Mouse (Mus musculus): ENCODE results near the gene Atp6v0e2.
A peak's percentile ranks its signal among the peaks of the same experiment; 100 is the strongest.

Gene Atp6v0e2

GRCm38 (mm10) chr6:48578736-48579135 is 41.3 kb downstream of the Atp6v0e2 start:
- no peak for DNase-seq

- no peak for DNase-seq
Measured at GRCm38 (mm10) chr6:48579215-48579648, 41.8 kb downstream of the Atp6v0e2 start.

DNA sequence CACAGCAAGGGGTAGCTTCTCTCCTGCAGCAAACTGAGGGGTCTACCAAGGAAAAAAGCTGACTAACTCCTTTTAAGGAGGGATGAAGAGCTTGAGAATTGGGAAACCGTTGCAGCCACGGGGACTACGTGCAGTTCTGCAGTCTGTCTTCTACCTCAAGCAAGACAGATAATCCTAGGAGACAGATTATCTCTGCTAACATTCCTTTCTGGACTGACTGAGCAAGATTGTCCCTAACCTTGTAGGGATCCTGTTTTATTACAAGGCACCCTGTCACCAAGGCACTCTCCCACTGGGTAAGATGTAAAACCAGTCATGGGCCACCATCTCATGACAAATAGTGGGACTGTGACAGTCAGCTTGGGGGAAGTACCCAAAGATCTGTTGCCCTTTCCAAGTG is 43.8 kb downstream of the Atp6v0e2 start:
- DNase-seq: no peak

GRCm38 (mm10) chr6:48582037-48582436 is 44.6 kb downstream of the Atp6v0e2 start:
- peak; percentile 71 for DNase-seq

DNA sequence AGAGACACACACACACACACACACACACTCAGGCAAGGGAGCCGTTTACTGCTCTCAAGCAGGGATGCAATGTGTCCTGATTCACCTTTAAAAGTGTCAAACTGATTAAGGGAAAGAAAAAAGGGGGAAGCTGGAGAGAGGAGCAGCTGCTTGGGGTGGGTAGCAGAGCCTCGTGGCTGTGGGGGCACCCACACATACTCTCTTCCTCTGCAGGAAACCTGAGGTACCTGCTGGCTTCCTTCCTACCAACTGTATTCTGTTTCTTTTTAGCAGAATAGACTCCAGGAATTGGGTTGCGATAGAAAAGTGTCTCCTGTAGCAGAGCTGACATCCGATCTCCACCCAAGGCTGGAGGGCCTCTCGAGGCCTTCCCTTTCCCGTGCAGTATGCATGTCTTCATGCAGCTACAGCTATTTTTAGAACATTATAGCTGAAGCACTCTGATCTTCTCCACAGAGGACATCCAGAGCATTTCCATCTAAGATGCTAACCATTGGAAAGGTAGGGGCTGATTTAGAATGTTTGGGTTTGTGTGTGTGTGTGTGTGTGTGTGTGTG is 51.9 kb downstream of the Atp6v0e2 start, which contains the start of gene Gm45021:
Gm45021 (plus strand) TSS at position 417 of the 557 bp plus-strand sequence.
- DNase-seq: no peak

Measured in kidney, adult 9 months (tissue).